Mouse (Mus musculus) cerebellum, postnatal 14 days (tissue): ENCODE data around the gene Rab40b.
"Not testable (repeated sequence)": the region's sequence is repeated elsewhere in the genome, so short reads cannot be mapped to it uniquely, and the experiment has no call there.

Experiments used
- DNase-seq, 2 experiments: peaks; one replicate each; pipeline ENCODE4 v3.0.0; 2021; ENCODE audit warnings: mixed read lengths in 2 of 2

Gene Rab40b

GRCm38 (mm10) chr11:121367170-121367707, 20.8 kb downstream of the Rab40b start:
- no peak for DNase-seq

- peak; percentile 8 to 44 for DNase-seq
These were observed 25.8 kb downstream of the Rab40b start for GRCm38 (mm10) chr11:121362212-121362611.

GRCm38 (mm10) chr11:121354091-121354707, 33.9 kb downstream of the Rab40b start, which contains the start of gene Wdr45b:
Gene Wdr45b (minus strand): TSS chr11:121354445.
- peak; percentile 99 to 100 for DNase-seq

GRCm38 (mm10) chr11:121353326-121354090, 34.5 kb downstream of the Rab40b start:
- DNase-seq, result peak; percentile 40 to 42

GRCm38 (mm10) chr11:121348727-121349126, 39.3 kb downstream of the Rab40b start:
- DNase-seq, result not testable (repeated sequence)

- DNase-seq, result no peak
These were observed 39.9 kb downstream of the Rab40b start for GRCm38 (mm10) chr11:121348166-121348565.

- DNase-seq, result no peak
These were observed 41.0 kb downstream of the Rab40b start for GRCm38 (mm10) chr11:121347036-121347435.

GRCm38 (mm10) chr11:121342423-121342822, 45.6 kb downstream of the Rab40b start:
- DNase-seq, result not testable (repeated sequence)

- DNase-seq, result no peak
These were observed 47.8 kb downstream of the Rab40b start for GRCm38 (mm10) chr11:121340287-121340686.

GRCm38 (mm10) chr11:121339647-121340046, 48.4 kb downstream of the Rab40b start:
- DNase-seq, result no peak

- DNase-seq, result no peak
These were observed 56.4 kb downstream of the Rab40b start for GRCm38 (mm10) chr11:121331641-121332040.

- no peak for DNase-seq
These were observed 59.4 kb downstream of the Rab40b start for GRCm38 (mm10) chr11:121328619-121329018.

GRCm38 (mm10) chr11:121328206-121328605, 59.8 kb downstream of the Rab40b start:
- peak in 1 of 2 experiments; percentile 23 for DNase-seq

- no peak for DNase-seq
These were observed 61.4 kb downstream of the Rab40b start for GRCm38 (mm10) chr11:121326681-121327080.

- no peak for DNase-seq
These were observed 62.0 kb downstream of the Rab40b start for GRCm38 (mm10) chr11:121326034-121326433.

- DNase-seq, result not testable (repeated sequence)
These were observed 80.3 kb downstream of the Rab40b start for GRCm38 (mm10) chr11:121307712-121308111.

- DNase-seq, result no peak
These were observed 81.4 kb downstream of the Rab40b start for GRCm38 (mm10) chr11:121306608-121307007.
